Mouse (Mus musculus) hindbrain, embryonic 14.5 days (tissue): ENCODE data around the gene Rbm18. TPM values are rescaled to one million over a fixed set of nuclear protein-coding genes. Genes with fewer than 3 reads are reported as not detected.

Experiments used
- polyA plus RNA-seq: library from polyadenylated mRNA; unstranded; fragments of >200 nt; fragmentation: Nextera tagmentation; extraction: Ambion mirVana; gene quantifications from 2 replicates; pipeline ENCODE4 v1.2.1, GENCODE M21; 2014

Rbm18 gene
- polyA plus RNA-seq, 1 experiment from 2014 or later, result 130 TPM

Other genes with a start within 250 kb of the Rbm18 start
- gene Ttll11, start 156.9 kb downstream of the Rbm18 start, polyA plus RNA-seq, result 6.6 and 7.9 TPM in 2 replicates
- gene Ndufa8, start 87.4 kb downstream of the Rbm18 start, polyA plus RNA-seq, result 324 and 335 TPM in 2 replicates
- 3.1 and 4.2 TPM in 2 replicates for gene Morn5, start 87.3 kb downstream of the Rbm18 start, polyA plus RNA-seq
- 0.90 and 1.2 TPM in 2 replicates for gene Lhx6, start 31.4 kb downstream of the Rbm18 start, polyA plus RNA-seq
- 30.8 and 33.3 TPM in 2 replicates for gene Mrrf, start 384 bp downstream of the Rbm18 start, polyA plus RNA-seq
- gene Ptgs1, start 93.7 kb upstream of the Rbm18 start, polyA plus RNA-seq, result 6.5 and 7.6 TPM in 2 replicates
- gene Olfr338, start 236.7 kb upstream of the Rbm18 start, polyA plus RNA-seq, result not detected in 2 replicates